Mouse (Mus musculus): ENCODE data around the gene Rae1.

The Rae1 gene

GRCm38 (mm10) chr2:172996207-172996606 lies 3.7 kb upstream of the Rae1 start:
- peak; percentile 83 for DNase-seq (ENCODE audit: low read depth, low spot score)

GRCm38 (mm10) chr2:172997748-172998147 lies 2.2 kb upstream of the Rae1 start:
- no peak for DNase-seq (ENCODE audit: low read depth, low spot score)

DNA sequence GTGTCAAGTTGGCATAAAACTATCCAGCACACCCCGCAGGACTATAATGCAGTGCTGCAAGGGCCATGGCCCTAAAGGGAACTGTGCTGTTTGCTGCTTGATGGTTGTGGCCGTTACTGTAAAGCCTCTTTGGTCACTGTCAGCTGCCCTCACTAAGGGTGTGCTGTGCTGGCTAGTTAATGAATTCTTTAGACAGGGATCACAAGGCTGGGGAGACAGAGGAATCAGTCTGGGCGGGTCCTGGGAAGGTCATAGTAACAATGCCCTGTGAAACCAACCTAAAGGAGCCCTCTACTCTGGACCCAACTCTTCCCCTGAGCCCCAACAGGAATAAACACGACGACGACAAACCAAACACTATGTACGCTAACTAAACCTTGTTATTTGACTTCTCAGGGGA lies 1.4 kb upstream of the Rae1 start:
- DNase-seq (ENCODE audit: low read depth, low spot score): no peak

GRCm38 (mm10) chr2:173000285-173000652 lies 352 bp downstream of the Rae1 start:
- DNase-seq (ENCODE audit: low read depth, low spot score): peak; percentile 55

DNA sequence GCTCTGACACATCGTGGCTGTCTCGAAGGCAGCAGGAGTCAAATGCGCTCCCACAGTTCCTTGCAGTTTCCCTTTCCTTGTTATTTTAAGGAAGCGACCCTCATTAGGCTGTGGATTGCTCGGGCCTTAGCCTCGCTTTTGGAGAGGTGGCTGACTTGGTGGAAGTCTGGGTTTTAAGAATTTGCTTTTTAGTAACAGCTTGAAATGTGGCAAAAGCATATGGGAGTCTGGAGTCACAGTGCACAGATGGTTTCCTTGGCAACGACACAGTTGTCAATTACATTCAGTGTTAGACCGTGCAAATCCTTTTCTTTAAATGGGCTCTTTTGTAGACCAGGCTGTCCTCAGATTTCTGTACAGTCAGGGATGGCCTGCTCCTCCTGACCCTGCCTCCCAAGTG lies 1.0 kb downstream of the Rae1 start:
- DNase-seq (ENCODE audit: low read depth, low spot score): no peak

DNA sequence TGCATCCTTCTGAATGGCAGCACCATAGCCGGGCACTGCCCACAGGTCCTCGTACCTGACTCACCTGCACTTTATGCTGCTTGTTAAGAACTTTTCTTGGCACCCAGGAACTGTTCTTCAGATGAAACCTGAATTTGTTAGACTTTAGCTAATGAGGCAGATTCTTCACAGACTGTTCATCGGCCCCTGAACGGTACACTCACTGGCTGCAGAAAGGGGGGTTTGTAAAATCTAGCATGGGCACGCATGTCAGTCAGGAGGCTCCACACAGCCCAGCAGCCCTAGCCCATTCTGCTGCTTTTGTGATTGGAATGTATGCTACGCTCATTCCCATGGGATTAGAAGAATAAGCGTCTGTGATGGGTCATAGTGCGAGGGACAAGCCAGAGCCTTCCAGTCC lies 3.8 kb downstream of the Rae1 start:
- no peak for DNase-seq (ENCODE audit: low read depth, low spot score)

GRCm38 (mm10) chr2:173010220-173010717 lies 10.4 kb downstream of the Rae1 start:
- DNase-seq (ENCODE audit: low read depth, low spot score): no peak

DNA sequence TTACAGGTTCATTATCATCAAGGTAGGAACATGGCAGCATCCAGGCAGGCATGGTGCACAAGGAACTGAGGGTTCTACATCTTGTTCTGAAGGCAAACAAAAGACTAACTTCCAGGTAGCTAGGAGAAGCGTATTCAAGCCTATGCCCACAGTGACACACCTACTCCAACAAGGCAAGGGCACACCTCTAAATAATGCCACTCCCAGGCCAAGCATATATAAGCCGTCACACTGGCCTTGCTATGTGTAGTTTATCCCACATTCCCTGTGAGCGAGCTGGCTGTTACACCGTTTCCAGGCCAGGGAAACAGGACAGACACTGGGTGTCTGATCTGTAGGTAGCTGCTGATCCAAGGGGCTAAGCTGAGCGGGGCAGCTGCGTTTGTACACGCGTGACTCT lies 11.5 kb downstream of the Rae1 start:
- no peak for DNase-seq (ENCODE audit: low read depth, low spot score)

- no peak for DNase-seq (ENCODE audit: low read depth, low spot score)
Observed at GRCm38 (mm10) chr2:173014741-173015287, 14.9 kb downstream of the Rae1 start.

DNA sequence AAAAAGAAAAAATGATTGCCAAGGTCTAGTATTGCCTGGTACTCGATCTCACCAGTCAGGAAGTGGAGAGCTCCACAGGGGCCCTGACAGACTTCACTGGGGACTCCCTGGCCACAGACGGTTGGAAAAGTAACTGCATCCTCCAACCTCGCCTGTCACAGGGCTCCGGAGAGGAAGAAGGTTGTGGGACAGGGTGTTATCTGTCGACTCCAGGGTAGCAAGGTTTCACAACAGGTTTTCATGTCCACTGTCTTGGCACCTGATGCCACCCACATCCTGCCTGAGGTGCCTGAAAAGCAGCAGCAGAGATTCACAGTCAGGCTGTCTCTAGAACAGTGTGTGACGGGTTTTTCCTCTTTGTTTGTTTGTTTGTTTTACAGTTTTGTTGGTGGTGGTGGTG lies 18.0 kb downstream of the Rae1 start:
- DNase-seq (ENCODE audit: low read depth, low spot score): no peak

DNA sequence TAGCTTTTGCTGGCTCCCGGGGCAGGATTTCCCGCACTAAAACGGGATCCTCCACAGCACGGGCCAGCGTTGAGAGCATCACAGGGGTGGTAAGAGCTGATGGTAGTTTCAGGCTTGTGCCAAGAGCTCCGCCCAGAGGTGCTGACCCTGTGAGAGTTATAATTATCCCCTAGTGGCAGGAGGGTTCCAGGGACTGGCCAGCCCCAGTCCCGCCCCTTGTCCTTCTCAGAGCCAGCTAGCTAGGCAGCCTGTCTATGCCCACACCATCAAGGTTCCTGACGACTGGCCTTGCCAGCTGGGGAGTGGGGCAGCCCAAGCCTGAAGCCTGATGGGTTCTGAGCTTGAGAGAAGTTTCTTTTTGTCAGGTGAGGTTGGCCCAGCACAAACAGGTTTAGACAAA lies 18.7 kb downstream of the Rae1 start:
- DNase-seq (ENCODE audit: low read depth, low spot score): no peak

DNA sequence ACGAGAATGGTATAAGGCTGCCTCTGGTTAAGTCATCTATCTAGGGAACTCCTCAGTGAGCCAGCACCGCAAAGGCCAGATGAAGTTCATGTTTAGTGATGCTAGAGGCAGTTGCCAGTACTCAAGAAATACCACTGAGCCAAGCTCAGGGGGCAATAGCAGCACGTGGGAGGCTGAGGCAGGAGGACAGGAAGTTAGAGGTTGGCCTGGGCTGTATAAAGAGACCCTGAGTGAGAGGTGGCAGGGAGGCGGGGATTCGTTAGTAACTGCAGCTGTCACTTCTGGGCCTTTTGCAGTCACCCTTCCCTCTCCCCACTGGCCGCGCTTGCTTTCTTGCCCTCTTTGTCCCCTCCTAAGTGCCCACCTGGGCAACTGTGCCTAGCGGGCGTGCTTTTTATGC lies 19.4 kb downstream of the Rae1 start:
- DNase-seq (ENCODE audit: low read depth, low spot score): no peak

GRCm38 (mm10) chr2:173019790-173020189 lies 19.9 kb downstream of the Rae1 start:
- DNase-seq (ENCODE audit: low read depth, low spot score): peak; percentile 81

DNA sequence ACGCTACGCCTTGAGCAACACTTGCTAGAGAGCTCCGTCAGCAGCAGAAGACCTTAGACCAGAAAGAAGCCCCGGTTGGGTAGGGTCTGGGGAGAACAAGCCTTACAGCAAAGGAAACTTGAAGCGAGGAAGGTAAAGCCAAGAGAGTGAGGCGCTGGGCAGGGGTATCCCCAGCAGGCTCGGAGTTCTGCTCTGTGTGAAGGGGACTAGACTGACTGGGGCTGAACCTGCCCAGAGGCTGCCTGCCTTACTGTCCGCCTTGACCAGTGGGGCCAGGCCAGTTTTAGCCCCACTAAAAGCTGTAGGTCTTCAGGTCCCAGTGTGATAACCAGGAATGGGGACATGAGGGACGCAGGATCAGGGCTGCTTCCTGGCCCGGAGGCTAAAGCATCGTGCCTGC lies 20.5 kb downstream of the Rae1 start, which contains the start of gene Rbm38:
TSS of gene Rbm38 (plus strand) at position 69 of the 400 bp plus-strand sequence.
- DNase-seq (ENCODE audit: low read depth, low spot score): no peak

GRCm38 (mm10) chr2:173021633-173022055 lies 21.7 kb downstream of the Rae1 start:
- DNase-seq (ENCODE audit: low read depth, low spot score): peak; percentile 90

DNA sequence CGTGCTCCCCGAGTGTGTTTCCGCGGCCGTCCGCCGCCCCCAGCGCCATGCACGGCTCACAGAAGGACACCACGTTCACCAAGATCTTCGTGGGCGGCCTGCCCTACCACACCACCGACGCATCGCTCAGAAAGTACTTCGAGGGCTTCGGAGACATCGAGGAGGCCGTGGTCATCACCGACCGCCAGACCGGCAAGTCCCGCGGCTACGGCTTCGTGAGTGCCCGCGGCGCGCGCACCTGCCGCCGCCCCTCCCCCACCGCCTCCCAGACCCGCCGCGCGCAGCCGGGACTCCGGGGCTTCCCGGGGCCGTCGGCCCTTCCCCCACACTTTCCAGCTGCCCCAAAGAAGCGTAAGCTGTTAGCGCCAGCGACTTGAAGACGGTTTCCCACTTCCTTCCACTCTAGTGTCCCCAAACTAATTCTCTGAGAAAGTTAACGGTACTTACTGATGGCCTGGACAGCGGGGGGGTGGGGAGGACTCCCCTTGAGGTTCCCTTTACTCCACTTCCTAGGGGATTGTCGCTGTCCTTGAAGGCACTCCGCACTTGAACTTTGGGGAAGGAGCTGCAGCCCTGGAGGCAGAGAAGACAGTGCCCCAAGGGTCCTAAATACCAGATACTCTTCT lies 22.3 kb downstream of the Rae1 start:
- peak; percentile 49 for DNase-seq (ENCODE audit: low read depth, low spot score)

DNA sequence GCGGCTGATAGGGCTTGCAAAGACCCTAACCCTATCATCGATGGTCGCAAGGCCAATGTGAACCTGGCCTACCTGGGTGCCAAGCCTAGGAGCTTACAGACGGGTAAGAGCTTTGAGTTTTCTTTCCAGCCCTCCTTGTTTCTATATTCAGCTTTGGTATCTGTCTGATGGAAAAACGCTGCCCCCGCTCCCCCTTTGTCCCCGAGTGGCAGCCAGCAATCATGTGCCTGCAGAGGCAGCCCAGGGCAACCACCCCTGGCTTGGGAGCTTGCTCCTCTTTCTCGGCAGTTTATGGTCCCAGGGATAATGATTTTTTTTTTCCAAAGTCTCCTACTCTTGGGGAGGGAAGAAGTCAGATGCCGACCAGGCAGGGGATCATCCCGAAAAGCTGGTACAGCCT lies 22.9 kb downstream of the Rae1 start:
- DNase-seq (ENCODE audit: low read depth, low spot score): no peak

GRCm38 (mm10) chr2:173023371-173023851 lies 23.5 kb downstream of the Rae1 start:
- no peak for DNase-seq (ENCODE audit: low read depth, low spot score)

GRCm38 (mm10) chr2:173023966-173024365 lies 24.0 kb downstream of the Rae1 start:
- DNase-seq (ENCODE audit: low read depth, low spot score): no peak

DNA sequence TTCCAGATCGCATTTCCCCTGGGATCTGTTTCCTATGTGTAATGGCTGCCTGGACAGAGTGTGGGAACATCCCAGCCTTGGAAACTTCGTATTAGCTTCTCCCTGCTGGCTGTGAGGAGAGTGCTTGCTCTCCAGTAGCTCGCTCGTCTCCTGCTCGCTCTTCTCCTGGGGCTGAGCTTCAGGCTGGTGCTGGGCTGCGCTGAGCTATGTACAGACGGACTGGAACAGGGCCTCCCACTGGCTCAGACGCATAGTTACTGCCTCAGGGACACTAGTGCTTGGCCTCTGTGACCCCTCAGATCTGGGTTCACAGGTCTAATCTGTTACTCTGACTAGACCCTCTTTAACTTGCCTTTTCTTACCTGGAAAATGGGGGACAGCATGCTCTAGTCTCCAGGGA lies 24.5 kb downstream of the Rae1 start:
- DNase-seq (ENCODE audit: low read depth, low spot score): no peak

GRCm38 (mm10) chr2:173024938-173025337 lies 25.0 kb downstream of the Rae1 start:
- DNase-seq (ENCODE audit: low read depth, low spot score): no peak

DNA sequence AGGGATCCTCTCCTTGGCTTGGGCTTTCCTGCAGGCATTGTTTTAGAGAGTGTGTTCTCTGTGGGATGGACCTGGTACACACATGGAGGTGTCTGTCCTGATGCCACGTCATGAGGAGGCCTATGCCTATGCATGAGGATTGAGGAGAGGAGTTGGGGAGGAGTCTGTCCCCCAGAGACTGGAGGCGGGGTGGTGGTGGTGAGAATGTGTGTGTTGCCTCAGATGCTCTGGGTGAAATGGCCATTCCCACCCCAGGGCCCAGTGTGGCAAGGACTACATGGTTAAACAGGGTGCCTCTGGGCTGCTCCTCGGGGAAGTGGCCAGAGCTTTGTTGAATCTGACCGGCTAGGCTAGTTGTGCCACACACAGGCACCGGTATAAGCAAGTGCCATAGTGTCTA lies 26.4 kb downstream of the Rae1 start:
- DNase-seq (ENCODE audit: low read depth, low spot score): no peak

GRCm38 (mm10) chr2:173026688-173027131 lies 26.8 kb downstream of the Rae1 start:
- no peak for DNase-seq (ENCODE audit: low read depth, low spot score)

Data from forelimb bud, embryonic 11.5 days (tissue).